Mouse (Mus musculus) G1E (cell line): Measurements from ENCODE around the gene Adck2.

Experiments
- CTCF ChIP-seq: IDR thresholded peaks from 2 replicates; pipeline ENCODE4 v1.5.1; 2012; ENCODE audit warnings: low read depth, low read length, inconsistent platforms, mixed read lengths
- GATA1 ChIP-seq: IDR thresholded peaks from 2 replicates; pipeline ENCODE4 v1.6.1; 2012; ENCODE audit warnings: borderline replicate concordance, low read length, inconsistent platforms, mixed read lengths
- POLR2AphosphoS5 ChIP-seq: IDR thresholded peaks from 2 replicates; pipeline ENCODE4 v1.6.1; 2012; ENCODE audit warnings: low read depth, low read length, inconsistent platforms; ENCODE audit not compliant: insufficient replicate concordance

GRCm38 (mm10) chr6:39526797-39527196 is 46.9 kb upstream of the Adck2 start:
- no peak for TF ChIP-seq CTCF
- no peak for TF ChIP-seq POLR2AphosphoS5
- TF ChIP-seq GATA1: no peak
